Mouse (Mus musculus) frontal cortex, postnatal 10 days (tissue): ENCODE measurements around the gene Pacs2.
A peak's percentile ranks its signal among the peaks of the same experiment; 100 is the strongest.

Experiments used
- DNase-seq, 2 experiments: peaks; one replicate each; pipeline ENCODE4 v3.0.0; 2022; ENCODE audit warnings: low spot score in 2 of 2, mixed read lengths in 1 of 2

Gene Pacs2

GRCm38 (mm10) chr12:113088026-113088425 is 73.7 kb downstream of the Pacs2 start:
- DNase-seq = no peak

GRCm38 (mm10) chr12:113089107-113089506 is 74.8 kb downstream of the Pacs2 start:
- DNase-seq = no peak

GRCm38 (mm10) chr12:113090053-113090452 is 75.7 kb downstream of the Pacs2 start:
- DNase-seq = no peak

GRCm38 (mm10) chr12:113097040-113097439 is 82.7 kb downstream of the Pacs2 start:
- DNase-seq = no peak

GRCm38 (mm10) chr12:113097749-113098281 is 83.5 kb downstream of the Pacs2 start, which contains the start of gene Mta1:
Gene Mta1, plus strand, starts transcription at chr12:113098278.
- DNase-seq = peak in 1 of 2 experiments; percentile 48

GRCm38 (mm10) chr12:113098530-113099151 is 84.3 kb downstream of the Pacs2 start:
- peak in 1 of 2 experiments; percentile 41 for DNase-seq

- DNase-seq = no peak
These were observed 85.3 kb downstream of the Pacs2 start for GRCm38 (mm10) chr12:113099470-113100237.

- DNase-seq = no peak
These were observed 86.3 kb downstream of the Pacs2 start for GRCm38 (mm10) chr12:113100448-113101076.

- no peak for DNase-seq
These were observed 87.1 kb downstream of the Pacs2 start for GRCm38 (mm10) chr12:113101251-113101960.

- DNase-seq = peak in 1 of 2 experiments; percentile 48
These were observed 88.2 kb downstream of the Pacs2 start for GRCm38 (mm10) chr12:113102461-113102860.

- no peak for DNase-seq
These were observed 89.6 kb downstream of the Pacs2 start for GRCm38 (mm10) chr12:113103846-113104451.

GRCm38 (mm10) chr12:113106386-113106785 is 92.1 kb downstream of the Pacs2 start:
- no peak for DNase-seq

GRCm38 (mm10) chr12:113107431-113108124 is 93.3 kb downstream of the Pacs2 start:
- DNase-seq = no peak

GRCm38 (mm10) chr12:113108528-113109283 is 94.4 kb downstream of the Pacs2 start:
- DNase-seq = no peak

- no peak for DNase-seq
These were observed 95.5 kb downstream of the Pacs2 start for GRCm38 (mm10) chr12:113109801-113110200.

- no peak for DNase-seq
These were observed 99.8 kb downstream of the Pacs2 start for GRCm38 (mm10) chr12:113114141-113114540.

- DNase-seq = no peak
These were observed 100.7 kb downstream of the Pacs2 start for GRCm38 (mm10) chr12:113114856-113115538.

GRCm38 (mm10) chr12:113119516-113120410 is 105.5 kb downstream of the Pacs2 start:
- DNase-seq = peak in 1 of 2 experiments; percentile 78
